Mouse (Mus musculus): ENCODE data around the gene Nol6. TPM values are rescaled to one million over a fixed set of nuclear protein-coding genes. Genes with fewer than 3 reads are reported as not detected.

The Nol6 gene
- 10 to 100 TPM; 13.9 to 15.4 TPM for total RNA-seq (2021)
- long read RNA-seq, experiment 1, full-length matches to known transcripts: 2 of 5 reads
- long read RNA-seq, experiment 1, partial matches to known transcripts: 3 of 5 reads
- long read RNA-seq, experiment 1, other reads (novel, unspliced or antisense): 0 of 5 reads
- long read RNA-seq, experiment 2, full-length matches to known transcripts: 1 of 4 reads
- long read RNA-seq, experiment 2, partial matches to known transcripts: 2 of 4 reads
- long read RNA-seq, experiment 2, other reads (novel, unspliced or antisense): 1 of 4 reads

- peak; percentile 93 to 98 for DNase-seq
- intact Hi-C loops (cut with DNase I): no loop called here
Measured at GRCm38 (mm10) chr4:41124180-41124951, at the start of gene Nol6. TSS of gene Nol6 (minus strand) at chr4:41124455.

- intact Hi-C loops (cut with DNase I): no loop called here
- no peak for DNase-seq
Measured at GRCm38 (mm10) chr4:41170970-41171369, 46.7 kb upstream of the Nol6 start.

GRCm38 (mm10) chr4:41165693-41166475 is 41.6 kb upstream of the Nol6 start:
- intact Hi-C loops (cut with DNase I): loop anchor here (1.0 kb wide), 1 partner anchor 37 kb away; no protein-coding TSS in a partner anchor
- DNase-seq: peak; percentile 43 to 62

- intact Hi-C loops (cut with DNase I): no loop called here
- DNase-seq: no peak
Measured at GRCm38 (mm10) chr4:41164974-41165373, 40.7 kb upstream of the Nol6 start.

- intact Hi-C loops (cut with DNase I): no loop called here
- DNase-seq: no peak
Measured at GRCm38 (mm10) chr4:41161232-41161631, 37.0 kb upstream of the Nol6 start.

GRCm38 (mm10) chr4:41158251-41158650 is 34.0 kb upstream of the Nol6 start:
- no peak for DNase-seq
- intact Hi-C loops (cut with DNase I): no loop called here

GRCm38 (mm10) chr4:41156961-41157360 is 32.7 kb upstream of the Nol6 start:
- intact Hi-C loops (cut with DNase I): no loop called here
- DNase-seq: no peak

- intact Hi-C loops (cut with DNase I): no loop called here
- no peak for DNase-seq
Measured at GRCm38 (mm10) chr4:41153146-41153545, 28.9 kb upstream of the Nol6 start.

- DNase-seq: no peak
- intact Hi-C loops (cut with DNase I): no loop called here
Measured at GRCm38 (mm10) chr4:41151186-41151585, 26.9 kb upstream of the Nol6 start.

GRCm38 (mm10) chr4:41149891-41150290 is 25.6 kb upstream of the Nol6 start:
- DNase-seq: no peak
- intact Hi-C loops (cut with DNase I): no loop called here

GRCm38 (mm10) chr4:41142601-41143000 is 18.3 kb upstream of the Nol6 start:
- no peak for DNase-seq
- intact Hi-C loops (cut with DNase I): no loop called here

- DNase-seq: no peak
- intact Hi-C loops (cut with DNase I): no loop called here
Measured at GRCm38 (mm10) chr4:41140174-41140875, 16.1 kb upstream of the Nol6 start.

GRCm38 (mm10) chr4:41136811-41137210 is 12.6 kb upstream of the Nol6 start:
- no peak for DNase-seq
- intact Hi-C loops (cut with DNase I): loop anchor here (10.0 kb wide), 1 partner anchor 248 kb away; no protein-coding TSS in a partner anchor

GRCm38 (mm10) chr4:41136454-41136805 is 12.2 kb upstream of the Nol6 start:
- DNase-seq: peak; percentile 27 to 35
- intact Hi-C loops (cut with DNase I): loop anchor here (10.0 kb wide), 1 partner anchor 248 kb away; no protein-coding TSS in a partner anchor

GRCm38 (mm10) chr4:41135711-41136453 is 11.6 kb upstream of the Nol6 start, which contains the start of gene Ube2r2:
TSS of gene Ube2r2 (plus strand) at chr4:41135743.
- peak; percentile 58 to 72 for DNase-seq
- intact Hi-C loops (cut with DNase I): loop anchor here (10.0 kb wide), 1 partner anchor 249 kb away; no protein-coding TSS in a partner anchor

- intact Hi-C loops (cut with DNase I): loop anchor here (10.0 kb wide), 1 partner anchor 250 kb away; no protein-coding TSS in a partner anchor
- DNase-seq: peak; percentile 59 to 73
Measured at GRCm38 (mm10) chr4:41134935-41135710, 10.9 kb upstream of the Nol6 start.

- intact Hi-C loops (cut with DNase I): loop anchor here (10.0 kb wide), 1 partner anchor 251 kb away; no protein-coding TSS in a partner anchor
- no peak for DNase-seq
Measured at GRCm38 (mm10) chr4:41133529-41134291, 9.5 kb upstream of the Nol6 start.

GRCm38 (mm10) chr4:41132471-41132870 is 8.2 kb upstream of the Nol6 start:
- DNase-seq: no peak
- intact Hi-C loops (cut with DNase I): loop anchor here (10.0 kb wide), 1 partner anchor 252 kb away; no protein-coding TSS in a partner anchor

All from gastrocnemius, postnatal 36 days (tissue).